Mouse (Mus musculus) embryonic fibroblast, embryonic 13.5 days (primary cell): ENCODE measurements at regions not wholly inside any gene's neighbourhood (a gene's known extent, or its start where the extent isn't known, plus 50 kb on each side); places are given as distances from the start of the nearest gene placed in this dataset.
"Not testable (repeated sequence)": the region's sequence is repeated elsewhere in the genome, so short reads cannot be mapped to it uniquely, and the experiment has no call there.

Experiments used
- H3K27ac ChIP-seq: 2 replicates; pipeline ENCODE4 v1.5.1; 2012; ENCODE audit warnings: low read length, control low read depth, inconsistent platforms; ENCODE audit not compliant: insufficient read depth
- H3K4me1 ChIP-seq: 2 replicates; pipeline ENCODE4 v1.6.1; 2011; ENCODE audit warnings: low read length; ENCODE audit not compliant: control insufficient read depth, insufficient read depth
- H3K4me3 ChIP-seq: 2 replicates; pipeline ENCODE4 v1.5.1; 2011; ENCODE audit warnings: mild to moderate bottlenecking, control low read depth, low read length; ENCODE audit not compliant: insufficient read depth
- CTCF ChIP-seq: IDR thresholded peaks from 2 replicates; pipeline ENCODE4 v1.5.1; 2011; ENCODE audit warnings: mild to moderate bottlenecking, control low read depth, low read length, moderate library complexity, borderline replicate concordance; ENCODE audit not compliant: insufficient read depth
- POLR2A ChIP-seq: IDR thresholded peaks from 2 replicates; pipeline ENCODE4 v1.6.1; 2011; ENCODE audit warnings: low read depth, mild to moderate bottlenecking, control low read depth, low read length, moderate library complexity

GRCm38 (mm10) chr13:89375526-89376474 is 163.8 kb upstream of the Hapln1 start:
- TF ChIP-seq POLR2A = no peak
- no peak for TF ChIP-seq CTCF
- Histone ChIP-seq H3K4me1 (no peaks in the 10 kb centered on the region), H3K27ac (no peak overlapping the region), H3K4me3 (no peak overlapping the region)

GRCm38 (mm10) chr13:89378365-89378764 is 161.2 kb upstream of the Hapln1 start:
- no peaks in the 10 kb centered on the region for H3K4me1 ChIP-seq
- H3K4me3 ChIP-seq = no peak overlapping the region
- no peak overlapping the region for H3K27ac ChIP-seq
- no peak for TF ChIP-seq CTCF
- TF ChIP-seq POLR2A = no peak

GRCm38 (mm10) chr13:89383619-89384190 is 155.9 kb upstream of the Hapln1 start:
- not testable (repeated sequence) for H3K27ac ChIP-seq, H3K4me1 ChIP-seq, H3K4me3 ChIP-seq

- Histone ChIP-seq H3K4me3 (no peak overlapping the region), H3K4me1 (no peaks in the 10 kb centered on the region), H3K27ac (no peak overlapping the region)
- TF ChIP-seq POLR2A (no peak), CTCF (no peak)
Measured at GRCm38 (mm10) chr13:89384598-89385145, 154.9 kb upstream of the Hapln1 start.

- no peaks in the 10 kb centered on the region for H3K4me1 ChIP-seq
- H3K4me3 ChIP-seq = no peak overlapping the region
- TF ChIP-seq POLR2A = no peak
- no peak for TF ChIP-seq CTCF
- H3K27ac ChIP-seq = no peak overlapping the region
Measured at GRCm38 (mm10) chr13:89387416-89387815, 152.2 kb upstream of the Hapln1 start.

- no peak for TF ChIP-seq POLR2A
- no peak for TF ChIP-seq CTCF
- no peak overlapping the region for H3K27ac ChIP-seq
Measured at GRCm38 (mm10) chr13:89389149-89389548, 150.4 kb upstream of the Hapln1 start.

GRCm38 (mm10) chr13:89394717-89395344 is 144.8 kb upstream of the Hapln1 start:
- TF ChIP-seq POLR2A (no peak), CTCF (no peak)
- Histone ChIP-seq H3K27ac (no peak overlapping the region), H3K4me1 (no peaks in the 10 kb centered on the region), H3K4me3 (no peak overlapping the region)

More at GRCm38 (mm10) chr13:89389149-89389548, 150.4 kb upstream of the Hapln1 start:
- no peaks in the 10 kb centered on the region for H3K4me1 ChIP-seq
- no peak overlapping the region for H3K4me3 ChIP-seq

- Histone ChIP-seq H3K4me1 (no peaks in the 10 kb centered on the region), H3K27ac (no peak overlapping the region), H3K4me3 (no peak overlapping the region)
- no peak for TF ChIP-seq CTCF
- no peak for TF ChIP-seq POLR2A
Measured at GRCm38 (mm10) chr13:89395851-89396250, 143.7 kb upstream of the Hapln1 start.

- Histone ChIP-seq H3K4me1 (no peaks in the 10 kb centered on the region), H3K4me3 (no peak overlapping the region), H3K27ac (no peak overlapping the region)
- TF ChIP-seq CTCF = no peak
- no peak for TF ChIP-seq POLR2A
Measured at GRCm38 (mm10) chr13:89401084-89401671, 138.4 kb upstream of the Hapln1 start.
